Mouse (Mus musculus): ENCODE measurements at regions not wholly inside any gene's neighbourhood (a gene's known extent, or its start where the extent isn't known, plus 50 kb on each side); places are given as distances from the start of the nearest gene placed in this dataset.
"Not testable (repeated sequence)": the region's sequence is repeated elsewhere in the genome, so short reads cannot be mapped to it uniquely, and the experiment has no call there.

- DNase-seq, result no peak
Measured at GRCm38 (mm10) chr1:123156851-123157250, 888.5 kb downstream of the Dpp10 start.

GRCm38 (mm10) chr1:123154558-123154957, 890.8 kb downstream of the Dpp10 start:
- peak; percentile 5 for DNase-seq

GRCm38 (mm10) chr1:123133891-123134290, 911.5 kb downstream of the Dpp10 start:
- DNase-seq, result not testable (repeated sequence)

Measured in right cerebral cortex, postnatal 25 days (tissue).